Mouse (Mus musculus) midbrain, embryonic 12.5 days (tissue): ENCODE data around the gene Polr2a. TPM values are rescaled to one million over a fixed set of nuclear protein-coding genes. Genes with fewer than 3 reads are reported as not detected.

Experiments
- ATAC-seq: fragments of 200-750 bp; cut with Nextera tagmentation; 2 replicates; pipeline ENCODE4 v1.8.0; 2017; ENCODE audit warnings: low read depth, moderate TSS enrichment, moderate library complexity; ENCODE audit not compliant: low FRiP score
- H3K27ac ChIP-seq: fragments of 300-500 bp; sonication (generic); replicated peaks from 2 replicates; pipeline ENCODE4 v1.5.1; 2016; ENCODE audit warnings: mild to moderate bottlenecking
- H3K27me3 ChIP-seq: fragments of 300-500 bp; sonication (generic); 2 replicates; pipeline ENCODE4 v1.6.1; 2016; ENCODE audit warnings: mild to moderate bottlenecking
- H3K36me3 ChIP-seq: fragments of 300-500 bp; sonication (generic); 2 replicates; pipeline ENCODE4 v1.6.1; 2016
- H3K4me1 ChIP-seq: fragments of 300-500 bp; sonication (generic); 2 replicates; pipeline ENCODE4 v1.6.1; 2016
- H3K4me2 ChIP-seq: fragments of 300-500 bp; sonication (generic); replicated peaks from 2 replicates; pipeline ENCODE4 v1.6.1; 2016; ENCODE audit warnings: mild to moderate bottlenecking, moderate library complexity
- H3K4me3 ChIP-seq: fragments of 300-500 bp; sonication (generic); 2 replicates; pipeline ENCODE4 v1.5.1; 2016; ENCODE audit warnings: mild to moderate bottlenecking
- H3K9ac ChIP-seq: fragments of 300-500 bp; sonication (generic); replicated peaks from 2 replicates; pipeline ENCODE4 v1.6.1; 2016; ENCODE audit warnings: mild to moderate bottlenecking, moderate library complexity
- H3K9me3 ChIP-seq: fragments of 300-500 bp; sonication (generic); 2 replicates; pipeline ENCODE4 v1.6.1; 2016; ENCODE audit warnings: mild to moderate bottlenecking
- WGBS: fragments of 180-500 bp; shearing (Covaris S2); methylation state at CpG from one replicate; pipeline ENCODE4 v1.1.7; 2016; 5-methylcytosine and 5-hydroxymethylcytosine counted together
- polyA plus RNA-seq: library from polyadenylated mRNA; unstranded; fragments of >200 nt; fragmentation: Nextera tagmentation; extraction: Ambion mirVana; gene quantifications from 2 replicates; pipeline ENCODE4 v1.2.1, GENCODE M21; 2016

The Polr2a gene
- polyA plus RNA-seq = 32.0 and 37.1 TPM in 2 replicates

DNA sequence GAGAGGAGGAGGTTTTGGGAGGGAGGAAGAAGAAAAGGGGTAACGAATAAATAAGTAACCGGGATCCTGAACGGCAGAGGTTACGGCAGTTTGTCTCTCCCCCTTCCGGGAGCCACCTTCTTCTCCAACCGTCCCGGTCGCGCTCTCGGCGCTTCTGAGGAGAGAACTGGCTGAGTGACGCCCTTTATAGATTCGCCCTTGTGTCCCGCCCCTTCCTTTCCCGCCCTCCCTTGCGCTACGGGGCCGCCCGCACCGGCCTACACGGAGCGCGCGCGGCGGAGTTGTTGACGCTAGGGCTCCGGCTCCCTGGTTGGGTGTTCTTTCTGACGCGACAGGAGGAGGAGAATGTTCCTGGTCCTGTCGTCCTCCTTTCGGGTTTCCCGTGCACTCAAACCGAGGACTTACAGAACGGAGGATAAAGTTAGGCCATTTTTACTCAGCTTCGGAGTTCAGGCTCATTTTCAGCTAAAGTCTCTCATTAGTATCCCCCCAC lies at the start of gene Polr2a:
Polr2a (minus strand) TSS at position 160 of the 493 bp plus-strand sequence.
- Histone ChIP-seq H3K36me3 (no peaks in the 10 kb centered on the region), H3K4me3 (peak within 1 kb of the TSS; percentile 54), H3K4me2 (peak within 1 kb of the TSS; percentile 89), H3K4me1 (peaks cover 45% of the 10 kb centered on the region), H3K9me3 (no peaks in the 10 kb centered on the region), H3K9ac (peak within 1 kb of the TSS; percentile 76), H3K27me3 (no peaks in the 10 kb centered on the region), H3K27ac (peak within 1 kb of the TSS; percentile 98)
- 0% methylated on average over 34 of the region's 36 CpGs for WGBS
- ATAC-seq = peak; percentile 95

DNA sequence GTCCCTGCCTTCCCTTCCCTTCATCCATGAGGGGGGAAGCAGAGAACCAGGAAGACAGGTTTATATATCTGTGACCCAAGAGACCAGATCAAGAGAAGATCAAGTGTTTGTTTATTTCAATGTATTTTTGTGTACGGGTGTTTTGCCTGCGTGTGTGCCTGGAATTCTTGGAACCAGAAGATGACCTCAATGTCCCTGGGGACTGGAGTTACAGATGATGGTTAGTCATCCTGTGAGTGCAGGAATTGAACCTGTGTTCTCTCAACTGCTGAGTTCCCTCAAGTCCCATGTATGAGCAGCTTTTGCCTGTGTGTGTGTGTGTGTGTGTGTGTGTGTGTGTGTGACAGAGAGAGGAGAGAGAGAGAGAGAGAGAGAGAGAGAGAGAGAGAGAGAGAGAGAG lies 49.2 kb upstream of the Polr2a start:
- Histone ChIP-seq H3K27me3 (peaks cover 56% of the 10 kb centered on the region), H3K27ac (no peak overlapping the region), H3K4me2 (no peak overlapping the region), H3K4me3 (no peak overlapping the region), H3K9ac (no peak overlapping the region), H3K4me1 (peaks cover 28% of the 10 kb centered on the region), H3K9me3 (no peaks in the 10 kb centered on the region), H3K36me3 (no peaks in the 10 kb centered on the region)
- WGBS = 87% methylated on average over 2 of the region's 2 CpGs
- ATAC-seq = no peak

DNA sequence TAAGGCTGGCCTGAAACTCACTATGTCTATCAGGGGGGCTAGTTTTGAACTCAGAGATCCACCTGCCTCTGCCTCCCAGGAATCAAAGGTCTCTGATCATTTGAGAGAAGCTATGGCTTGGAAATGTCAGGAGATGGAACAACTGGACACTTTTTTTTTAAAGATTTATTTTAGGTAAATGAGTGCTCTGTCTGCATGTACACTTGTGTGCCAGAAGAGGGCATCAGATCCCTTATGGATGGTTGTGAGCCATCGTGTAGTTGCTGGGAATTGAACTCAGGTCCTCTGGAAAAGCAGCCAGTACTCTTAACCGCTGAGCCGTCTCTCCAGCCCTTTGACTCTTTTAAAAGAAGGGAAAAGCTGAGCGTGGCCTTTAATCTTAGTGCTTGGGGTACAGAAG lies 47.9 kb upstream of the Polr2a start:
- no peak for ATAC-seq

DNA sequence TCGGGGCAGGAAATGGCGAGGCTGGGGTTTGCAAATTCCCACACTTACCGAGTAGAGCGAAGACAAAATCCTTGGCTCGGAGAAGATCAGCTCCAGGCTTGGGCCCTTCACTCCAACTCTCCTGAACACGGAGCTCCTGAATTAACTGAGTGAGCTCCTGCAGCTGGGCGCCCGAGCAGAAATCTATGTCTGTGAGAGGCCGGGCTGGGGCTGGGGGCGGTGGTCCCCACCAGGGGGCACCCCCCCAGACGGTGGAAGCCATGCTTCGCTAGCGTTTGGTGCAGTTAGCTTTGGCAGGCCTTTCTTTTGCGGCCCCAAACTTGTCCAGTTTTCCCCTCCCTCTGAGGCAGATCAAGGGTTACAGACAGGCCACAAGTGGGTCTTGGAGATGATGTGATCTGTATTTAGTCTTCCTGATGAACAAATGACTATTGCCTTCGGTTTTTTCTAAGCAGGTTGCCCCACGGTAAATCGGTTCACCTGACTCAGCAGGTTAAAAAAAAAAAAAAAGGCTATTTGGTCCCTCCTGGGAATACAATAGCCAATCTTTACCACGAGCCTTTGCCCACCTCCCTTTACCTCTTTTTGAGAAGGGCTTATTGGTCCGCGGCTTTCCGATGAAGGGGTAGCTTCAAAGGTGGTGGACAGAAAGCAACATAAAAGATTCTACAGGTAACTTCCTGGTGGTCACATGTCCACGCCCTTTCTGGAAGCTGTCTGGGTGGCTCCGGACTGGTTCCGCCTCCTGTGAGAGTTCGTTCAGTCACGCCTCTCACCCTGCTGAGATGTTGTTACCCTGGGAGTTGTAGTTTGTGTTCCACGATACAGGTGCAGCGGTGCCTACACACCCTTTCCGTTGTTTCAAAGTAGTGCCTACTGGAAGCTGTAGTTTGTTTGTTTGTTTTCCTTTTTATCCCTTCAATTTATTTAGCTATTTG lies 46.8 kb upstream of the Polr2a start, which contains the start of gene Tmem102:
Tmem102 (minus strand) TSS at position 653 of the 938 bp plus-strand sequence.
- 3% methylated on average over 29 of the region's 29 CpGs for WGBS
- 0 out of 2 replicates have a peak within 1 kb of the TSS, but pooled peaks have one; percentile 58 for H3K4me3 ChIP-seq
- H3K36me3 ChIP-seq = no peaks in the 10 kb centered on the region
- H3K9ac ChIP-seq = no peak within 1 kb of the TSS
- no peak for ATAC-seq
- H3K4me2 ChIP-seq = peak within 1 kb of the TSS; percentile 96
- H3K4me1 ChIP-seq = peaks cover 49% of the 10 kb centered on the region
- no peak within 1 kb of the TSS for H3K27ac ChIP-seq
- H3K9me3 ChIP-seq = no peaks in the 10 kb centered on the region
- H3K27me3 ChIP-seq = peaks cover 70% of the 10 kb centered on the region

More for the DNA sequence above, 47.9 kb upstream of the Polr2a start:
- Histone ChIP-seq H3K9me3 (no peaks in the 10 kb centered on the region), H3K27ac (no peak overlapping the region), H3K36me3 (no peaks in the 10 kb centered on the region), H3K27me3 (peaks cover 69% of the 10 kb centered on the region), H3K4me3 (no peak overlapping the region), H3K4me1 (peaks cover 41% of the 10 kb centered on the region), H3K4me2 (no peak overlapping the region), H3K9ac (no peak overlapping the region)
- 76% methylated on average over 4 of the region's 4 CpGs for WGBS

DNA sequence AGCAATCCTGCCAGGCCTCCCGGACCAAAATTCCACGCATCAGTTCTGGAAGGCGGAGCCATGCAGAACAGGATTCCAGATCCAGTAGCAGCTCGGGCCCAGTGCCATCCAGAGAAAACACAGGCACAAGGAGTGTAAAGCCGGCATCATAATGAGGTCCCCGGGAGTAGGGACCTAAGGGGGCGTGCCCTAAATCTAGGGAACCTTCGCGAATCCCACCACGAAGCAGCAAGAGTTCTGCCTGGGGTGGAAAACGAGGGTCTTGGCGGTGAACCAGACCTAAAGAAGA lies 46.2 kb upstream of the Polr2a start:
- Histone ChIP-seq H3K4me1 (peaks cover 55% of the 10 kb centered on the region), H3K4me2 (peak overlapping the region; percentile 96), H3K27me3 (peaks cover 68% of the 10 kb centered on the region), H3K9ac (no peak overlapping the region), H3K36me3 (no peaks in the 10 kb centered on the region), H3K27ac (no peak overlapping the region), H3K4me3 (0 out of 2 replicates have a peak overlapping the region, but pooled peaks have one; percentile 58), H3K9me3 (no peaks in the 10 kb centered on the region)
- no peak for ATAC-seq
- 7% methylated on average over 12 of the region's 12 CpGs for WGBS

DNA sequence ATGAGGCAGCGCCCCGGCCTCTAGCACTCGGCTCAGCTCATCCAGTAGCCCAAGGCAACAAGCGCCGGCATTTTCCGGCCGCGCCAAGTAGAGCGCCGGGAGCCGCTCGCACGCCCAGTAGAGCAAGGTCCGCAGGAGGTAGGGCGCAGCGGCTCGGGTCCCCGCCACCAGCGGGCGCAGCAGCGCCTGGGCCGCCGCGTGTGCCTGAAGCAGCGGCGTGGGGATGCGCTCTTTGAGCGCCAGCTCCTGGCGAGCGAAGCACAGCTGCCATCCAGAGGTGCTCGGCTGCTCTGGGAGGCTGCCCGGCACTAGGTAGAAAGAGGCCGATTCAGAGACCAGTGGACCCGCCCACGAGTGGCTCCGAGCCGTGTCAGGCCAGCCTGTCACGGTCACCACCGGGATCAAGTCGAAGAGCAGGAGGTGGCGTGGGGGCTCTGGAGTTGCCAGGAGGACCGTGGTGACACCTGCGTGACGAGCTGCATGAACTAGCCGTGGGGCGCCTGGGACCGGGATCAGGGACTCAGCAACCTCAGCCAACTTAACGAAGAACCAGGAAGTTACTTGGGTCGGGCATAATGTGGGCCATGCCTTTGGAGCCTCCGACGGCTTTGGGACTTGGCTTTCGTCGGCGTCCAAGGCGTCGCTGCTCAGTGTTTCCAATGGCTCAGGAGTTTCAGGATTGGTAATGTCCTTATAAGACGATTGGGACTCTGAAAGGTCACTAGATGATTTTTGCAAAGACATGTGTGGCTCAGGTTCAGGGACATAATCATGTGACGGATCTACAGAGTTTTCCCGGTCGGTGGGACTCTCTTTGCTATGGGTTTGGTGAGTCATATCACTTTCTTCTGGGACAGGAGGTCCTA lies 45.6 kb upstream of the Polr2a start:
- peak overlapping the region; percentile 96 for H3K4me2 ChIP-seq
- 1% methylated on average over 58 of the region's 60 CpGs for WGBS
- peaks cover 68% of the 10 kb centered on the region for H3K27me3 ChIP-seq
- H3K4me1 ChIP-seq = peaks cover 61% of the 10 kb centered on the region
- H3K9me3 ChIP-seq = no peaks in the 10 kb centered on the region
- peak overlapping the region; percentile 58 for H3K4me3 ChIP-seq
- H3K27ac ChIP-seq = peak overlapping the region; percentile 35
- H3K36me3 ChIP-seq = no peaks in the 10 kb centered on the region
- peak; percentile 35; the same call in 1 of the 2 replicates for ATAC-seq
- H3K9ac ChIP-seq = peak overlapping the region; percentile 69

DNA sequence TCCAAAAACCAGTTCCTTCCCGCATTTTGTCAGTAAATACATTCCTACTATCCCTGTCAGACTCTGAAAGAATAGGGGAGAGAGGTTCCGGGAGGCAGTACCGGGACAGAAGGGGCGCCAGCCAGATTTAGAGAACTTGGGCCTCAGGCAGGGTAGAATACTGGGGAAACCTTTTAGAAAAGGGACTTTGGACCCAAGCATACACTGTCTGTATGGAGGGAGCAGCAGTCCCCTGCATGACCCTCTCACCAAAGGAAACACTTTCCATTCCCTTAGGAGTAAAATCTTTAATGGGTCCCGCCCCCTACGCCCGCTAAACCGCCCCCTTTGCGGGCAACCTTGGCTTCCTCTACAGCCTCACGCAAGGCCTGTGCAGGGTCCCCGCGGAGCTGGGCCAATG lies 44.9 kb upstream of the Polr2a start:
- Histone ChIP-seq H3K4me3 (peak overlapping the region; percentile 58), H3K4me1 (peaks cover 64% of the 10 kb centered on the region), H3K27me3 (peaks cover 71% of the 10 kb centered on the region), H3K4me2 (peak overlapping the region; percentile 96), H3K36me3 (no peaks in the 10 kb centered on the region), H3K27ac (peak overlapping the region; percentile 60), H3K9me3 (no peaks in the 10 kb centered on the region), H3K9ac (peak overlapping the region; percentile 69)
- ATAC-seq = 0 out of 2 replicates have a peak, but pooled peaks have one; percentile 4
- 3% methylated on average over 12 of the region's 12 CpGs for WGBS

DNA sequence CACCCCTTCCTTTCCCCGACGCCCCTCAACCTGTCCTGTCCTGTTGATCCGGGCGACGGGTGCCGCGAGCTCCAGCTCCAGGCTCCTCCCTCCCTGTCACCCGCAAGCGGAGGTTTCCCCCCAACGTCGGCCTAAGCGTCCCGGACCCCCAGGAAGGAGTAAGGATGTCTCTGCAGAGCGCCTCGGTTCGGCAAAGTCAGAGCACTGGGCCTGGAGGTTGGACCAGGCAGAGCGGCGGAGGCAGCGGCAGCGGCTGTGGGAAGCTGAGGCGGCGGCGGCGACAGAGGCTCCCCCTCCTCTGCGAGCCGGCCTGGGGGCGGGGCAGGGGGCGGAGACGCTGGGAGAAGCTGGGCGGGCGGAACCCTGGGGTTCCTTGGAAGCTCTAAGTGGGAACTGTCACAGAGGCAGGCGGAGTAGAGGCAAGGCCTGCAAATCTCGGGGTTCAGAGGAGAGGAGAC lies 44.2 kb upstream of the Polr2a start:
- Histone ChIP-seq H3K27me3 (peaks cover 73% of the 10 kb centered on the region), H3K4me1 (peaks cover 64% of the 10 kb centered on the region), H3K4me2 (peak overlapping the region; percentile 96), H3K27ac (peak overlapping the region; percentile 60), H3K9me3 (no peaks in the 10 kb centered on the region), H3K36me3 (no peaks in the 10 kb centered on the region), H3K4me3 (peak overlapping the region; percentile 58), H3K9ac (peak overlapping the region; percentile 69)
- 0 out of 2 replicates have a peak, but pooled peaks have one; percentile 13 for ATAC-seq
- whole genome bisulfite sequencing = under 1% methylated on average over 32 of the region's 33 CpGs

DNA sequence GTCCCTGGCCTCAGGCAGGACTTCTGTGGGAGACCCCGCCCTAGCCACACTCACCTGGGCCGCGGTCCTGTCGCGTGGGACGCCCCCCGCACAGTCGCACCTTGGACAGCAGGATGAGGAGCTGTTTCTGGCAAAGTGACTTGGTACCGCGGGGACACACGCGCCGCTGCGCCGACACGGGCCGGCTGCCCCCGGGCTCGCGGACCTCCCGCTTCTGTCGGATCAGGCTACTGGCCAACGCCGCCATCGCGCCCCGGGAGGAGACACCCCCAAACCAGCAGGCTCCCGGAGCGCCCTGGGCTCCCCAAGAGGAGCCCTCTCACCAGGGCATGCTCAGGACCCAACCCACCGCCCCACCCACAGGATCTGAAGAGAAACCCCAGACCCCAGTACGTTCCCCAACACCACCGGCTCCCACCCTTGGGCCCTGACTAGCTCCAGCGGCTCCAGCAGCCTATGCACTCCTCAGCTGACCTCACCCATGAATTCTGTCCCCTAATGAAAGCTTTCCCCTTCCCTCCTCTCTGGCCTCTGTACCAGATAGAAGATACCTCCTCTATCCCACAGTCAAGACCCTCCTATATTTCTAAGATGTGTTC lies 43.0 kb upstream of the Polr2a start, which contains the start of gene Fgf11:
Fgf11 (minus strand) TSS at position 479 of the 599 bp plus-strand sequence.
- Histone ChIP-seq H3K9ac (peak within 1 kb of the TSS; percentile 71), H3K27me3 (peaks cover 74% of the 10 kb centered on the region), H3K27ac (peak within 1 kb of the TSS; percentile 87), H3K36me3 (no peaks in the 10 kb centered on the region), H3K4me1 (peaks cover 64% of the 10 kb centered on the region), H3K9me3 (no peaks in the 10 kb centered on the region), H3K4me2 (peak within 1 kb of the TSS; percentile 96), H3K4me3 (peak within 1 kb of the TSS; percentile 58)
- WGBS = under 1% methylated on average over 26 of the region's 33 CpGs
- no peak for ATAC-seq

DNA sequence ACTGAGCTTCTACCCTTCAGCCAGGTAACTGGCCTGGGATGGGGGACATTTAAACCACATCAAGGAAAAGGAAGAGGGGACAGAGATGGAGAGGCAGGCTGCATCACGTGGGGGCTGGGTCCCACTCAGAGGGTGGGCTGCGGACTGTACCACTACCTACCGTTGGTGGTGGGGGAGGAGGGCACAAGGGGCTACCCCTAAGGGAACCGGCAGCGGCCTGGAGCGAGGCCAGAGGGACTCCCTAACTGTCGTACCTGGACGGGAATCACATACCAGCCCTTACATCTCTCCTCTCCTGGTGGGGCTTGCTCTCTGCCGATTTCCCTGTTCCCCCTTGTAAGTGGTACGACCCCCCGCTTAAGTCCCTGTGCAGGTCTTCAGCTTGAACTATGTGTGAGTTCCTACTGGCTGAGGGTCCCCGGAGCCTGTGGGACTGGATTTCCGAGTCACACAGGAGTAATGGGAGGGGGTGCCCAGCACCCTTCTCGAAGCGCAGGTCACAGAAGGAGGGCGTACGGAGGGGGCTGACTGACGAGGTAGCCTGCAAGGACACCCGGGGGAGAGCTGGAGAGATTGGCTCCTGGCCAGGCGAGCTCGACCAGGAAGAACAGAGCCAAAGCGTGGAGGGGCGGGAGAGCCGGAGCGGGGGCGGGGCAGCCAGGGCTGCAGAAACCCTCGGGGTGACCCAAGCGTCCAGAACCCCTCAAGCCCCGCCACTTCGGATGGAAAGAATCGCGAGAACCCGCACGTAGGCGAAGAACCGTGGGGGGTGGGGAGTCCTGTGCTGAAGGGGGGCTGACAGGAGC lies 42.2 kb upstream of the Polr2a start:
- Histone ChIP-seq H3K4me2 (peak overlapping the region; percentile 96), H3K36me3 (no peaks in the 10 kb centered on the region), H3K9me3 (no peaks in the 10 kb centered on the region), H3K27ac (peak overlapping the region; percentile 87), H3K27me3 (peaks cover 74% of the 10 kb centered on the region), H3K4me1 (peaks cover 71% of the 10 kb centered on the region), H3K4me3 (peak overlapping the region; percentile 58), H3K9ac (peak overlapping the region; percentile 71)
- 0% methylated on average over 36 of the region's 36 CpGs for WGBS
- ATAC-seq = peak; percentile 79

DNA sequence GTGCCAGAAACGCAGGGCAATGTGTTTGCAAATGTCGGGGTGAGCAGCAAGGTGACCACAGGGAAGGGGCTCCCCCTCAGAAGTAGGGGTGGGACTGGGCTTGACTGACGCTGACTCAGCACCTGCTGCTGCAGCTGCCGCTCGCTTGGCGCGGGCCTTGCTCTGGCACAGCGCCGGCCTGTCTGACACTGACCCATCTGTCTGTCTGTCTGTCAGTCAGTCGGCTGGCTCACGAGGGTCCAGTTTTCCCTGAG lies 41.6 kb upstream of the Polr2a start:
- peaks cover 69% of the 10 kb centered on the region for H3K4me1 ChIP-seq

More for the DNA sequence above, 41.6 kb upstream of the Polr2a start:
- peak; percentile 41 for ATAC-seq
- no peaks in the 10 kb centered on the region for H3K9me3 ChIP-seq
- peaks cover 70% of the 10 kb centered on the region for H3K27me3 ChIP-seq
- peak overlapping the region; percentile 58 for H3K4me3 ChIP-seq
- 0% methylated on average over 11 of the region's 11 CpGs for WGBS
- peak overlapping the region; percentile 96 for H3K4me2 ChIP-seq
- H3K9ac ChIP-seq = peak overlapping the region; percentile 71
- peak overlapping the region; percentile 87 for H3K27ac ChIP-seq
- H3K36me3 ChIP-seq = no peaks in the 10 kb centered on the region
